Mouse (Mus musculus) stomach, embryonic 15.5 days (tissue): ENCODE measurements around the gene Fgf7. TPM values are rescaled to one million over a fixed set of nuclear protein-coding genes. Genes with fewer than 3 reads are reported as not detected.

ENCODE experiments used
- ATAC-seq: fragments of 200-750 bp; cut with Nextera tagmentation; 2 replicates; pipeline ENCODE4 v1.8.0; 2017; ENCODE audit warnings: low read depth, moderate number of reproducible peaks, moderate TSS enrichment; ENCODE audit not compliant: insufficient read depth, low FRiP score
- H3K27ac ChIP-seq: fragments of 300-500 bp; sonication (generic); 2 replicates; pipeline ENCODE4 v1.5.1; 2015; ENCODE audit warnings: mild to moderate bottlenecking, inconsistent platforms
- H3K27me3 ChIP-seq: fragments of 300-500 bp; sonication (generic); replicated peaks from 2 replicates; pipeline ENCODE4 v1.6.1; 2015; ENCODE audit warnings: inconsistent platforms
- H3K36me3 ChIP-seq: fragments of 300-500 bp; sonication (generic); 2 replicates; pipeline ENCODE4 v1.6.1; 2015; ENCODE audit warnings: inconsistent platforms
- H3K4me1 ChIP-seq: fragments of 300-500 bp; sonication (generic); 2 replicates; pipeline ENCODE4 v1.6.1; 2015; ENCODE audit warnings: inconsistent platforms
- H3K4me2 ChIP-seq: fragments of 300-500 bp; sonication (generic); 2 replicates; pipeline ENCODE4 v1.6.1; 2015; ENCODE audit warnings: mild to moderate bottlenecking, inconsistent platforms
- H3K4me3 ChIP-seq: fragments of 300-500 bp; sonication (generic); replicated peaks from 2 replicates; pipeline ENCODE4 v1.5.1; 2015; ENCODE audit warnings: inconsistent platforms
- H3K9ac ChIP-seq: fragments of 300-500 bp; sonication (generic); 2 replicates; pipeline ENCODE4 v1.6.1; 2015; ENCODE audit warnings: inconsistent platforms
- H3K9me3 ChIP-seq: fragments of 300-500 bp; sonication (generic); 2 replicates; pipeline ENCODE4 v1.6.1; 2016; ENCODE audit warnings: inconsistent platforms
- WGBS: fragments of 180-500 bp; shearing (Covaris S2); methylation state at CpG from one replicate; pipeline ENCODE4 v1.1.7; 2015; 5-methylcytosine and 5-hydroxymethylcytosine counted together
- polyA plus RNA-seq: library from polyadenylated mRNA; unstranded; fragments of >200 nt; fragmentation: Nextera tagmentation; extraction: Ambion mirVana; gene quantifications from 2 replicates; pipeline ENCODE4 v1.2.1, GENCODE M21; 2015

The Fgf7 gene
- polyA plus RNA-seq, 1 experiment from 2014 or later: 4.5 TPM

DNA sequence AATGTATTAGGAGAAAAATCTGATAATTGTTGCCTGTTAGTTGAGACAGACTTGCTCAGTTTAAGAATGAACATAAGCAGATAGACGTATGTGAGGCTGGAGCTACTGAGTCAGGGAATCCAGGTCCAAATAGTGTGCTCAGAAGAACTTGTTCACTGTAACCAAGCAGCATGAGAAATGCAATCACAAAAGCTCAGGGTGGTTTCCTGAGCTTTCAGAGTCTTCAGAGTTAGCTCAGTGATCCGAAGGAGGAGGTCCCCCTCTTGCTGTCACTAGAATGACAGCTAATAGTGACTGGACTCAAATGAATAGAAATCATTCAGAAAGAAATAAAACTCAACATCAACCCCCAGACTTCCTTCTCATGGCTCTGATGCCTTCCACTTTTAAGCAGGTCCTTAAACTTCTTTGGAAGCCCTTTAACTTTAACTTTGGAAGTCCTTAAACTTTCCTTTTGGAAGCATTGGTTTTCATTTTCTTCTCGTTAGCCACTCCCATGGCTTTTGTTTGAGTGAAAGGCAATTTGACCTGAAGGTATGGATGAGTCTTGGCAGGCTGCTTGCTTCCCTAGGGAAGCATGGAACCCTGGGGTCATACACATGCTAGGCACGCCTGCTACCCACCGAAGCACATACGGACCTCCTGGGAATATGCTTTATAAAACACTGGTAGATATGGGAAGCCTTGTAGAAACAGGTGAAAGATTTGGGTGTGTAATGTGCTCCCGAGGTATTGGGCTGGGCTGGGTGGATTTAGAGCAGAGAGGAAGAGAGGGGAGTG is 4.0 kb downstream of the Fgf7 start:
- Histone ChIP-seq H3K36me3 (no peaks in the 10 kb centered on the region), H3K4me3 (no peak overlapping the region), H3K27ac (no peak overlapping the region), H3K27me3 (no peaks in the 10 kb centered on the region), H3K4me2 (no peak overlapping the region), H3K9ac (no peak overlapping the region), H3K9me3 (no peaks in the 10 kb centered on the region), H3K4me1 (no peaks in the 10 kb centered on the region)
- 76% methylated on average over 7 of the region's 7 CpGs for WGBS
- no peak for ATAC-seq

DNA sequence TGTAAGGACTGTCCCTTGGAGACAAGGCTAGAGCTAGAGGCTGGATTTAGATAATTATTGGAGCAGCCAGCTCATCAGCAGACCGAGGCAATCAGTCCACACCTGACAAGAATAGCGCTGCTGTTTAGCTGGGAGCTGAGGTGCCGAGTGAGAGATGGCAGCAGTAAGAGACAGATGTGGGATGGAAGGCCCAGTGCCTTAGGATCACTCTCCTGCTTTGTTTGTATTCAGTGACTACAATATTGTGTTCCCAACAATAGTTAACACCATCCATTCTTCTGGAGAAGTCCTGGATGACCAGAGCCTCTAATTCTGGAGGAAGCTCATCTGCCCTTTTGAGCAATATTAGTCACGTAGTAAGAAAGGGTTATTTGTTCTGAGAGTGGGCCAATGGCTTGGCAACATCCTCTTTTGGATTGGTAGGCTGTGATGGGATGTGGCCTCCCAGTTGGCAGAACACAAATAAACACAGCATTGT is 5.0 kb downstream of the Fgf7 start:
- no peak for ATAC-seq
- Histone ChIP-seq H3K36me3 (no peaks in the 10 kb centered on the region), H3K27me3 (no peaks in the 10 kb centered on the region), H3K4me3 (no peak overlapping the region), H3K9me3 (no peaks in the 10 kb centered on the region), H3K4me2 (no peak overlapping the region), H3K9ac (no peak overlapping the region), H3K27ac (no peak overlapping the region), H3K4me1 (no peaks in the 10 kb centered on the region)
- 71% methylated on average over 4 of the region's 4 CpGs for WGBS

- no peak for ATAC-seq
- H3K4me1 ChIP-seq: no peaks in the 10 kb centered on the region
- no peaks in the 10 kb centered on the region for H3K27me3 ChIP-seq
- no peak overlapping the region for H3K9ac ChIP-seq
- no peak overlapping the region for H3K27ac ChIP-seq
- no peak overlapping the region for H3K4me3 ChIP-seq
- H3K36me3 ChIP-seq: no peaks in the 10 kb centered on the region
- no peak overlapping the region for H3K4me2 ChIP-seq
- H3K9me3 ChIP-seq: no peaks in the 10 kb centered on the region
- 86% methylated on average over 2 of the region's 2 CpGs for WGBS
Observed at GRCm38 (mm10) chr2:126040651-126041050, 6.2 kb downstream of the Fgf7 start.

DNA sequence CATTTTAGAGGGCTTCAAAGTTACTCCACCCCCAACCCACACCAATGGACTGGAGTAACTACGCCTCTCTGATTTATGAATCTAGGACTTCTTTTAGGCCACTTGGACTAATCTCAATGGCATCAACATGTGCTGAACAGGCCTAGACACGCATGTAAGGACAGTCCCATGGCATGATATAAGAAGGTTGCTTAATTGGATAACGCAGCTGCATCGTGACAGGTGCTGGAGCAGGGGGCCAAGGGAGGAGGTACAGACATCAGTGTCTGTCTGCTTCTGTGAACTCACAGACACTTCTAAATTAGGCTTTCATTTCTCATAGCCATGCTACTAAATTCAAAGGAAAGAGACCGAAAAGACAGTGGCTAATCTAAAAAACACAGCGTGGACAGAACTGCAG is 6.8 kb downstream of the Fgf7 start:
- Histone ChIP-seq H3K4me1 (no peaks in the 10 kb centered on the region), H3K4me3 (no peak overlapping the region), H3K27ac (no peak overlapping the region), H3K36me3 (no peaks in the 10 kb centered on the region), H3K4me2 (no peak overlapping the region), H3K9me3 (no peaks in the 10 kb centered on the region), H3K27me3 (no peaks in the 10 kb centered on the region), H3K9ac (no peak overlapping the region)
- no peak for ATAC-seq
- 84% methylated on average over 6 of the region's 6 CpGs for WGBS

DNA sequence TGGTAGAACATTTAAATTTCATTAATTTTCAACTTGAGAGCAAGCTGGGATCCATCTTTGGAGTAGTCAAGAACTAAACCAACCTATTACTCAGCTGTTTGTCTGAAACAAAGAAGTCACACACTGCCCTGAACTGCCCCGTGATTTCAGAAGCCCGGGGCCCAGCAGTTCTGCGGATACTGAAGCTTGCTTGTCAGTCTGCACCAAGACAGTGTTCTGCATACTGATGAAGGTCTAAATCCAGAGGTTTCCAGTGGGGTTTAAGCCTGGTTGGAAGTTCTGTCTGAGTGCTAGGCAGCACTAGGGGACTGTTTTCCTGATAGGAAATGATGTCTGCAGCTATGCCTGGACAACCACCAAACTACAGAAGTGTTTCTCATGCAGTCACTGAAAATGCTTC is 8.2 kb downstream of the Fgf7 start:
- H3K4me2 ChIP-seq: no peak overlapping the region
- H3K4me1 ChIP-seq: no peaks in the 10 kb centered on the region
- 66% methylated on average over 3 of the region's 3 CpGs for WGBS
- no peaks in the 10 kb centered on the region for H3K9me3 ChIP-seq
- no peaks in the 10 kb centered on the region for H3K27me3 ChIP-seq
- no peak overlapping the region for H3K4me3 ChIP-seq
- no peak for ATAC-seq
- H3K27ac ChIP-seq: no peak overlapping the region
- no peaks in the 10 kb centered on the region for H3K36me3 ChIP-seq
- H3K9ac ChIP-seq: no peak overlapping the region

DNA sequence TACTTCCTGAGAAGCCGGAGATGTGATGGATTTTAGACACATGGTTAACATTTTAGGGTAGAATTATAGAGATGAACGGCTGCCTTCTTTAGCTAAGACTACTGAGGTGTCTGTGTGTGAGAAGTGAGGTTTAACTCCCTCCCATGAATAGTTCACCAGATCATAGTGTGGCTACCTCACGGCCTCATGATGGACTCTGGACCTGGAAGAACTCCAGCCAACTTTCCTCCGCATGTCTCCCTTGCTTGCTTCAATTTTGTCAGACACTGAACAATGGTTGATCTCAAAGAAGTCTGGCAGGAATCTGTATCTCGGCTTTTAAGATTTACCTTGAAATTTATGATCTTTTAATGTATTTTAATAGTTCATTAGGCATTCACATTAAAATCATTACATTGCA is 11.2 kb downstream of the Fgf7 start:
- no peaks in the 10 kb centered on the region for H3K36me3 ChIP-seq
- no peaks in the 10 kb centered on the region for H3K4me1 ChIP-seq
- no peaks in the 10 kb centered on the region for H3K9me3 ChIP-seq
- no peak overlapping the region for H3K27ac ChIP-seq
- no peak overlapping the region for H3K9ac ChIP-seq
- H3K27me3 ChIP-seq: no peaks in the 10 kb centered on the region
- WGBS: 81% methylated on average over 5 of the region's 5 CpGs
- no peak overlapping the region for H3K4me2 ChIP-seq
- ATAC-seq: no peak
- H3K4me3 ChIP-seq: no peak overlapping the region

GRCm38 (mm10) chr2:126052749-126053557 is 18.5 kb downstream of the Fgf7 start:
- H3K27me3 ChIP-seq: no peaks in the 10 kb centered on the region

GRCm38 (mm10) chr2:126053657-126054056 is 19.2 kb downstream of the Fgf7 start:
- H3K4me3 ChIP-seq: no peak overlapping the region
- 49% methylated on average over 5 of the region's 5 CpGs for WGBS
- H3K4me2 ChIP-seq: no peak overlapping the region
- no peak overlapping the region for H3K9ac ChIP-seq
- H3K9me3 ChIP-seq: no peaks in the 10 kb centered on the region
- H3K4me1 ChIP-seq: 0 out of 2 replicates have a peak, but pooled peaks cover 5% of the 10 kb centered on the region
- H3K36me3 ChIP-seq: no peaks in the 10 kb centered on the region
- H3K27me3 ChIP-seq: no peaks in the 10 kb centered on the region
- H3K27ac ChIP-seq: no peak overlapping the region
- no peak for ATAC-seq

More at GRCm38 (mm10) chr2:126052749-126053557, 18.5 kb downstream of the Fgf7 start:
- H3K36me3 ChIP-seq: no peaks in the 10 kb centered on the region
- no peak for ATAC-seq
- no peak overlapping the region for H3K9ac ChIP-seq
- 36% methylated on average over 6 of the region's 6 CpGs for WGBS
- no peak overlapping the region for H3K27ac ChIP-seq
- no peak overlapping the region for H3K4me2 ChIP-seq
- H3K9me3 ChIP-seq: no peaks in the 10 kb centered on the region
- no peak overlapping the region for H3K4me3 ChIP-seq
- 0 out of 2 replicates have a peak, but pooled peaks cover 5% of the 10 kb centered on the region for H3K4me1 ChIP-seq

DNA sequence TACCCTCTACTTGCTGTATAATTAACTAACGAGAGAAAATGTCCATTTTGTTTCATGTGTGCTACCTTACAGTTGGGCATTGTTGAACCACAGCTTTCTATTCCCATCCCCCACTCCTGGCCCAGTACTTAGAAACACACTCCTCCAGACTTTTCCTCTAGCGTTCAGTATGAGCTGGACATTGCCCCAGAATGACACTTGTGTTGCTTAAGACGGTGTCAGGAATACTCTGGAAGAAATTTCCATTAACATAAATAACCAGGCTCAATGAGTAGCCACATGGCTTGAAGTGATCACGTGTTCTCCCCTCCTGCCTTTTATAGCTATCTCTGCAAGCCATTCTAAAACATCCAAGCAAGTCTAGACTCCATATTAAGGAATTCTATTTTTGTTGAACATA is 26.1 kb downstream of the Fgf7 start:
- Histone ChIP-seq H3K27ac (peak overlapping the region; percentile 42; the same call in 1 of the 2 replicates), H3K9me3 (no peaks in the 10 kb centered on the region), H3K9ac (no peak overlapping the region), H3K4me3 (no peak overlapping the region), H3K36me3 (no peaks in the 10 kb centered on the region), H3K4me1 (no peaks in the 10 kb centered on the region), H3K4me2 (peak overlapping the region; percentile 23; the same call in 1 of the 2 replicates), H3K27me3 (no peaks in the 10 kb centered on the region)
- WGBS: 45% methylated on average over 4 of the region's 4 CpGs
- no peak for ATAC-seq

- Histone ChIP-seq H3K27me3 (no peaks in the 10 kb centered on the region), H3K9me3 (no peaks in the 10 kb centered on the region), H3K4me2 (peak overlapping the region; percentile 23; the same call in 1 of the 2 replicates), H3K9ac (no peak overlapping the region), H3K4me3 (no peak overlapping the region), H3K4me1 (no peaks in the 10 kb centered on the region), H3K36me3 (no peaks in the 10 kb centered on the region), H3K27ac (peak overlapping the region; percentile 48)
- no peak for ATAC-seq
- WGBS: 45% methylated on average over 17 of the region's 17 CpGs
Observed at GRCm38 (mm10) chr2:126061037-126061773, 26.7 kb downstream of the Fgf7 start.

- H3K27ac ChIP-seq: no peak overlapping the region
- 67% methylated on average over 7 of the region's 7 CpGs for WGBS
- no peaks in the 10 kb centered on the region for H3K27me3 ChIP-seq
- no peak for ATAC-seq
- H3K36me3 ChIP-seq: no peaks in the 10 kb centered on the region
- H3K9me3 ChIP-seq: no peaks in the 10 kb centered on the region
- H3K4me2 ChIP-seq: no peak overlapping the region
- H3K4me1 ChIP-seq: no peaks in the 10 kb centered on the region
- H3K4me3 ChIP-seq: no peak overlapping the region
- no peak overlapping the region for H3K9ac ChIP-seq
Observed at GRCm38 (mm10) chr2:126062876-126063275, 28.4 kb downstream of the Fgf7 start.
